Mouse (Mus musculus): ENCODE data around the gene Rhbdf1. TPM values are rescaled to one million over a fixed set of nuclear protein-coding genes. Genes with fewer than 3 reads are reported as not detected.
A peak's percentile ranks its signal among the peaks of the same experiment; 100 is the strongest.

Gene Rhbdf1
- total and polyA plus RNA-seq, 3 experiments: 2.9 to 14.3 TPM; not detected in 1

GRCm38 (mm10) chr11:32195867-32196540 lies 26.1 kb downstream of the Rhbdf1 start:
- peak overlapping the region; percentile 94 for H3K27ac ChIP-seq (ENCODE audit: control insufficient read depth, low read depth, low read length)
- DNase-seq (ENCODE audit: low read depth, low spot score): peak; percentile 91
- TF ChIP-seq GABPA (IDR thresholded peaks at IDR 0.05; ENCODE audit: low read depth, low read length): no peak
- TF ChIP-seq RAD21 (IDR thresholded peaks at IDR 0.05; ENCODE audit: low read depth, low read length): no peak
- TF ChIP-seq MYB (IDR thresholded peaks at IDR 0.05; ENCODE audit: low read depth, low read length): no peak
- TF ChIP-seq UBTF (IDR thresholded peaks at IDR 0.05; ENCODE audit: borderline replicate concordance, insufficient read depth, low read depth, low read length): no peak
- TF ChIP-seq MAFK (IDR thresholded peaks at IDR 0.05; ENCODE audit: borderline replicate concordance, low read depth, low read length): no peak; the same call in 1 of the 2 replicates
- TF ChIP-seq TCF12 (IDR thresholded peaks at IDR 0.05; ENCODE audit: low read depth, low read length): peak; percentile 89
- TF ChIP-seq ELF1 (IDR thresholded peaks at IDR 0.05; ENCODE audit: low read depth, low read length): peak; percentile 70
- TF ChIP-seq RCOR1 (IDR thresholded peaks at IDR 0.05; ENCODE audit: low read depth, low read length): peak; percentile 81
- 0 out of 2 replicates have a peak, but pooled peaks have one; percentile 16 for TF ChIP-seq ZKSCAN1 (IDR thresholded peaks at IDR 0.05; ENCODE audit: low read depth, low read length)
- TF ChIP-seq MAX (IDR thresholded peaks at IDR 0.05; ENCODE audit: low read length): peak; percentile 92
- TF ChIP-seq USF1 (IDR thresholded peaks at IDR 0.05; ENCODE audit: low read depth, low read length): peak; percentile 38; the same call in 1 of the 2 replicates
- TF ChIP-seq NELFE (IDR thresholded peaks at IDR 0.05; ENCODE audit: low read depth, low read length): peak; percentile 49; the same call in 1 of the 2 replicates
- no peak for TF ChIP-seq ZC3H11A (IDR thresholded peaks at IDR 0.05; ENCODE audit: low read depth, low read length)
- TF ChIP-seq ZNF384 (IDR thresholded peaks at IDR 0.05; ENCODE audit: low read depth, low read length): no peak
- TF ChIP-seq POLR2AphosphoS5 (IDR thresholded peaks at IDR 0.05; ENCODE audit: borderline replicate concordance, low read depth, low read length): no peak
- no peak for TF ChIP-seq CHD2 (IDR thresholded peaks at IDR 0.05; ENCODE audit: low read length)
- TF ChIP-seq MAZ (IDR thresholded peaks at IDR 0.05; ENCODE audit: low read depth, low read length): 0 out of 2 replicates have a peak, but pooled peaks have one; percentile 76
- peak; percentile 77 for TF ChIP-seq TBP (IDR thresholded peaks at IDR 0.05; ENCODE audit: low read depth, low read length)
- TF ChIP-seq USF2 (IDR thresholded peaks at IDR 0.05; ENCODE audit: borderline replicate concordance in 1 of 2, insufficient read depth in 1 of 2, low read depth in 1 of 2, low read length in 2 of 2): no peak
- TF ChIP-seq MXI1 (IDR thresholded peaks at IDR 0.05; ENCODE audit: low read depth, low read length): peak; percentile 91
- peak; percentile 92 to 93 for TF ChIP-seq EP300 (IDR thresholded peaks at IDR 0.05; ENCODE audit: low read depth in 1 of 2, low read length in 2 of 2)
- peak; percentile 91 for TF ChIP-seq MYC (IDR thresholded peaks at IDR 0.05; ENCODE audit: low read depth, low read length)
- no peak for TF ChIP-seq ZMIZ1 (IDR thresholded peaks at IDR 0.05; ENCODE audit: low read depth, low read length)
- TF ChIP-seq TAL1 (IDR thresholded peaks at IDR 0.05; ENCODE audit: low read length): peak; percentile 68
- peak in 1 of 3 experiments; percentile 9; a peak in 1 of 6 replicates for TF ChIP-seq CTCF (IDR thresholded peaks at IDR 0.05 in 2 of 3, conservative IDR thresholded peaks at IDR 0.05 in 1 of 3; ENCODE audit: control insufficient read depth in 1 of 3, insufficient read depth in 1 of 3, low read depth in 2 of 3, low read length in 3 of 3, poor library complexity in 1 of 3, severe bottlenecking in 1 of 3)
- peak; percentile 55 for TF ChIP-seq HCFC1 (IDR thresholded peaks at IDR 0.05; ENCODE audit: low read depth, low read length)
- no peak for TF ChIP-seq E2F4 (IDR thresholded peaks at IDR 0.05; ENCODE audit: borderline replicate concordance, low read depth, low read length)
- TF ChIP-seq ETS1 (IDR thresholded peaks at IDR 0.05; ENCODE audit: low read depth, low read length): peak; percentile 91
- TF ChIP-seq JUND (IDR thresholded peaks at IDR 0.05; ENCODE audit: low read depth, low read length): no peak
- no peak for TF ChIP-seq NRF1 (IDR thresholded peaks at IDR 0.05; ENCODE audit: insufficient read depth, low read depth, low read length, poor library complexity, severe bottlenecking)
- peak; percentile 95 for TF ChIP-seq GATA1 (IDR thresholded peaks at IDR 0.05; ENCODE audit: low read depth, low read length)
- TF ChIP-seq SMC3 (IDR thresholded peaks at IDR 0.05; ENCODE audit: low read depth, low read length): no peak
- TF ChIP-seq POLR2AphosphoS2 (IDR thresholded peaks at IDR 0.05; ENCODE audit: low read length): peak; percentile 59; the same call in 1 of the 2 replicates
- peak; percentile 45 for TF ChIP-seq KAT2A (conservative IDR thresholded peaks at IDR 0.05; ENCODE audit: low read depth, low read length)
- TF ChIP-seq SIN3A (IDR thresholded peaks at IDR 0.05; ENCODE audit: low read length): peak; percentile 89
- TF ChIP-seq CHD1 (IDR thresholded peaks at IDR 0.05; ENCODE audit: low read depth, low read length): 0 out of 2 replicates have a peak, but pooled peaks have one; percentile 65

More at GRCm38 (mm10) chr11:32195867-32196540, 26.1 kb downstream of the Rhbdf1 start:
- Histone ChIP-seq H3K9ac (ENCODE audit: control insufficient read depth, low read depth, low read length, poor library complexity, severe bottlenecking) (peak overlapping the region; percentile 70), H3K79me2 (ENCODE audit: control insufficient read depth, insufficient read depth, low read length, poor library complexity) (peaks cover 24% of the 10 kb centered on the region), H3K36me3 (ENCODE audit: control insufficient read depth in 1 of 2, insufficient read depth in 2 of 2, low read length in 2 of 2) (peaks cover 0 to 26% of the 10 kb centered on the region in 2 experiments; a peak in 3 of 4 replicates), H3K4me1 (ENCODE audit: control insufficient read depth in 1 of 2, insufficient read depth in 2 of 2, low read length in 2 of 2) (peaks cover 25 to 33% of the 10 kb centered on the region in 2 experiments), H3K4me3 (ENCODE audit: control insufficient read depth in 1 of 2, insufficient read depth in 1 of 2, low read depth in 2 of 2, low read length in 2 of 2) (peak overlapping the region; percentile 31 to 39), H3K27me3 (ENCODE audit: control insufficient read depth in 1 of 2, insufficient read depth in 2 of 2, low read length in 2 of 2) (no peaks in the 10 kb centered on the region), H3K9me3 (replicated peaks; ENCODE audit: insufficient read depth, low read length) (no peaks in the 10 kb centered on the region)

Measured in MEL (cell line).